Mouse (Mus musculus): Measurements from ENCODE around the gene Ddhd1.

GRCm38 (mm10) chr14:45563577-45563976 lies 94.4 kb downstream of the Ddhd1 start:
- TF ChIP-seq POLR2A (IDR thresholded peaks at IDR 0.05; ENCODE audit: extremely low read depth, insufficient read depth, low read length): no peak
- TF ChIP-seq CTCF (IDR thresholded peaks at IDR 0.05; ENCODE audit: extremely low read depth, insufficient read depth, low read length): no peak

Measured in cortical plate, adult 2 months (tissue).